Mouse (Mus musculus) layer of hippocampus, postnatal 10 days (tissue): ENCODE measurements at regions not wholly inside any gene's neighbourhood (a gene's known extent, or its start where the extent isn't known, plus 50 kb on each side); places are given as distances from the start of the nearest gene placed in this dataset.

Experiments used
- DNase-seq, 2 experiments: peaks; one replicate each; pipeline ENCODE4 v3.0.0; 2021; ENCODE audit warnings: low spot score in 2 of 2

DNA sequence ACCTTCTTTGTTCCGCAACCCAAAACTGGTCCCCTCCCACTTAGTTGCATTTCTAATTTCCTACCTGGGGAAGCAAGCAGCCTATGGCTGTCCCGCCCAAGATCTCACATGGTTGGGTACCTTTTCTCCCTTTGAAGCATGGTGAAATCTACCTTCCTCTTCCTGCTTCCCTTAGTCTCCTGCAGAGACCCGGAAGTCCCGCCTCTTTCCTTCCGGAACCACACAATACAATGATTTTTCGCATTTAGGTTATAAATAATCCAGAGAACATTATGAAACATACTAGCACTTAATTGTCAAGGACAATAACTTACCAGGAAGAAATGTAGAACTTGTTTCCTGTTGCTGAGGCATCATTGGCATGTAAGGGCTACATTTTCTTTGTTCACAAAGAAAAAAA lies 58.8 kb downstream of the 1700009N14Rik start:
- DNase-seq: no peak

DNA sequence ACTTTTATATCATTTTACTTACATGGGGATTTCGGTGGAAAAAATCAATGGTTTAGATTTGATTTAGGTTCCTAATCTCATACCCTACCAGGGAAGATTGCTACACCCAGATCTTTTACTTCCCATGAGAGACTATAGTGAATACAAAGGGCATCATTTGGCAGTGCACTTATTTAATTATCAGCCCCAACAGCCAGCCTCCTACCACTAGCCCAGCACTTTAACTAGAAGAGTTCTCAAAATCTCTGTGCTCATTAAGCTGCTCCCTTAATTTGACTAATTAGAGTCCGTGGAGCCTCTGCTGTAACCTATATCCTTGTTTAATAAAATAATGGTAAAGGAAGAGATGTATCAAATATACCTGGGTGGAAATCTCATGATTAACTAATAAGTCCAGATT lies 77.4 kb downstream of the 1700009N14Rik start:
- no peak for DNase-seq

DNA sequence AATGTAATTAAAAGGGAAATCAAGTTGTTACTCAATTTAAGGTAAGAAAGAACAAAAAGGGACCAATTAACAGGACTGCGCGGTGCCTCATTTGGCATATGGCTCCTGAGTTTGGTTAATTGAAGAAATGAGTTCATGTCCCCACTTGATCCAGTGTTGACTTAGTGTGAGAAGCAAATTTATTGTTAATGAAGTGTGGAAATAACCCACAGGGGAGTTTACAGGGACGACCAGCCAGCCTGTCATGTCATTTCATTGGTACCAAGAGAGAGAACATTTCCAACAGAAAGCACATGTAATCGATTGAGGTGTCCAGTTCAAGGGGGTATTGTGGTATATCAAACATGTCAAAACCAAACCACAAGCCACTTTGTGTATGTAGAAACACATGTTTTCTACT lies 78.6 kb downstream of the 1700009N14Rik start:
- DNase-seq: no peak

DNA sequence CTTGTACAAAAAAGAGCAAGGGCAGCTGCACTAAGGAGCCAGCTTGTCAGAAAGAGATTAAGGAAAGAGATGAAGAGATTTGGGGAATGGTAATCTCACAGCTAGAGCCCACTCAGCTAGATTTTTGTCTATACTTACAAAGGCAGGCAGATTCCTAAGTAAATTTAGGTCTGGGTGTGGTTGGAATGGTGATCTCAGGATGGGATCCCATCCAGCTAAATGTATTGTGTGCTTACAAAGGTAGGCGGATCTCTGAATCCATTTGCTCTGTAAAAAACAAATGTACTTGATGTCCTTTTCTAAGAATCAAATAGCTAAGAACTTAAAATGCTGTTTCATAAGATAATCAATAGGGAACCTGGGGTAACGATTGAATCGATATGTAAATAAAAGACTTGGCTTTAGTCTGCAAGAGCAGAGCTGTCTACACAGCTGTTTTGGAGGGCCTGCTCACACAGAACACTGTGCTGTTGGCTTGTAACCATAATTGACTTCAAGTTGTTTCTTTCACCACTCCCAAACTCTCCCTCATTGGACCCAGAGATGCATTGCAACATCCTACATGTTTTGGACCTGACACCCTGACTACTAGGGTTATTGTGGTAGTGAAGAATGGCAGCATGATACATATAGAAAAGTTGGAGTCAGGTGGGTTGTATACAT lies 106.1 kb downstream of the 1700009N14Rik start:
- DNase-seq: no peak

DNA sequence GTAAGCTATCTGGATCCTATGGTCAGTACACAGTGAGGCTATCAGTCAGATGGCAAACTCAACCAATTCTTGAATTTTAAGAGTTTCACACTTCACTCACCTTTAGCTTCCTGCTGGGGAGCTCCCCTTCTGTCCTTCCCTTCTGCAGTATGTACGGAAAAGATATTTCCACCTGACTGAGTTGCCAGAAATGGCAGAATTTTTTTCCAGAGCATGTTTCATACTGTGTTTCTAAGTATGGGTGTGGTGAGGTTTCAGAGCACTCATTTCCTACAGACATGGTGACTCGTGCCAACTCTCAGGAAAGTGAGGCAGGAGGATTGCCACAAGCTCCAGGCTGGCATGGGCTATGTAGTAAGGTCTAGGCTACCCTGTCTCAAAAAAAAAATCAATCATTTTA lies 147.3 kb downstream of the 1700009N14Rik start:
- DNase-seq: no peak

DNA sequence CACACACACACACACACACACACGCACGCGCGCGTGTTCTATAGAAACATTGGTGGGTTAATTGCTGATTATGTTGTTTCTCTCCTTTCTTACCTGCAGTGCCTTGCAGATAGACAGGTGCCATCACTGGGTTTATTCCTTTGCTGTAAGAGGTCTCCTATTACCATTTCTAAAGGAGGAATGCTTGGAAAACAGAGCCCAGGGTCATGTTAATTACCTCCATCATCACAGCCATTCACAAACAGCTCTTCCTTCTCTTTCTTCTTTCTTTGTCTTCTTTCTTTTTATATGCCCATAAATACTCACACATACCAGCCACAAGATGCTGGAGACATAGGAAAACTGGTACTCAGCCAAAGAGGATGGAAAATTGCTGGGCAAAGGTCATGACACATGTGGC lies 155.0 kb downstream of the 1700009N14Rik start:
- no peak for DNase-seq

DNA sequence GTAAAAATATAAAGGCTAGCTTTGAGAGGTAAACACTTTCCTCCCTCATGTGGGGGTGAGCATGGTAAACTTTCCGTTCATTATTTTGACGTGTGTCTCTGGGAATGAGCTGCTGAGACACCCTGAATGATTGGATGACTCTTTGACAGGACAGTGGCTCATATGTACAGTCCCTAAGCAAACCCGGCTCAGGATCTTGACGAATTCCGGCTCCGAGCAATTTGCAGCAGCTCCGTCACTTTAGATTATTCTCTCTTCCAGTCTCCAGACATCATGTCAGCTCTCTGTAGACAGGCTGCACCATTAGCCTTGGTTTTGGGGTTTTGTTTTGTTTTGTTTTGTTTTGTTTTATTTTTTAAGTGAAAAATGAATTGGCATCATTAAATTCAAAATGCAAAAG lies 194.0 kb downstream of the 1700009N14Rik start:
- DNase-seq: no peak

DNA sequence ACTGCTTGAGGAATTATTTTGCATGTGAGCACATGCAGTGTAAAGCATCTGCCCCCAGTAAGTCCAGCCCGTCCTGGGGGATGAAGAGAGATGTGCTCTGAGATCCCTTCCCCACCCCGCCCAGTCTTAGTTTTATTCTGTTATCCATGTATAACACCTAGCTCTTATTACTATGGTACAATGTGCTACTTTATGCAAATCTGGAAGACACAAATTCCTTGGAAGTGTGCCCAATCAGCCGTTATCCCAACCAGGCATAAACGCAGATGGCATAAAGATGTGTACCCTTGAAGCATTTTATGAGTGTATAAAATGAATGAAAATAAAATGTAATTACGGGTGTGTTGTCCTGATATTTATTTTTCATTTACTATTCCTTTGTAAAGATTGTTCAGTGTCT lies 194.8 kb downstream of the 1700009N14Rik start:
- DNase-seq: peak in 1 of 2 experiments; percentile 12

DNA sequence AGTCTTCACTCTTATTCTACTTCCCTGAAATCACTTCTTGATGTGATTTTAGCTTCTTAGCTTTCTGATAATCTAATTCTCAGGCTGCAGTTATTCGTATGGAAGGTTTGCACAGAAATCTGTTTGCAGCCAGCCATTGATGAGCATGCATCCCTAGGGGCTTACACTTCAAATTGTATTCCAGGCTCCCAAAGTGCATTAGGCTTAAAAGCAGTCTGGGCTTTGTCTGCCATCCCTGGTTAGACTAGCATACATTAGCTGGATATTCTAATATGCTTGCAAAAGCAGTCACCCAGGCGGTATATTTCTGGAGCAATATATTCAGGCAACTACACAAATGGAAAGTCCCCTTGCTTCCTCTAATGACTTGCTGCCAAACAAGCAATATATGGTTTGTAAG lies 210.4 kb downstream of the 1700009N14Rik start:
- DNase-seq: no peak

DNA sequence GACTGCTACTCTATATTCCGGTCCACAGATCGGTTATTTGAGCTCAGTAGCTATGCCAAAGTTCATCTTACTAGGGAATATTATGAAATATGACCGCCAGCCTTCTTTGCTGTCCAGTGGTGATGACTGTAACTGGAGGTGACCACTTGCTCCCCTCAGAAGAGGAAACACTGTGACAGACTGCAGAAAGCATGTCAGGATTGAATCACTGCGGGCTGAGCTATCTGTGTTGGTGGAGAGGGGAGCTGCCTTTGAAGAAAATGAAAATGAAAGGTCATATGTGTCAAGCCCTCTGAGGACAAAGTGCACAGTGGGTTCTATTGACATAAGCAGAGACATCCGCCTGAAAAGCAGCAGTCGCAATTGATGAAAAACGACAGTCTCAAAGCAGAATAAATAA lies 222.5 kb downstream of the 1700009N14Rik start:
- no peak for DNase-seq

DNA sequence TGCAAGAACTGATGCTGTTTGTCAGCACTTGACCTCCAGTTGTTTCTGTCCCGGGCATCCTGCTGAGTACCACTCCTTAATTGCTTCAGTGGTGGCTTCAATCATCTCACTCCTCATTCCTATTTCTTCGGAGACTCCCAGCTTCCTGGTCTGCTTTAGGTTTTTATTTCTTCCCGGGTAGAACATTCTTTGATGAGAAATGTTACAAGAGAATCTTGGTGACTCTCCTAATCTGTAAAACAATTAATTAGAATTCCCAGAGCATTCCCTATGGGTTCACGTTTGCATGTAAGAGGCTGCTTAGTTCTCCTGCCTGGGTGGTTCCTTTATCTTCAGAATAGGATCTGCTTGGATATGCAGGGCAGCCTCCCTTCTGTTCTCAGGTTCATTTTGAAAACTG lies 245.1 kb downstream of the 1700009N14Rik start:
- no peak for DNase-seq

DNA sequence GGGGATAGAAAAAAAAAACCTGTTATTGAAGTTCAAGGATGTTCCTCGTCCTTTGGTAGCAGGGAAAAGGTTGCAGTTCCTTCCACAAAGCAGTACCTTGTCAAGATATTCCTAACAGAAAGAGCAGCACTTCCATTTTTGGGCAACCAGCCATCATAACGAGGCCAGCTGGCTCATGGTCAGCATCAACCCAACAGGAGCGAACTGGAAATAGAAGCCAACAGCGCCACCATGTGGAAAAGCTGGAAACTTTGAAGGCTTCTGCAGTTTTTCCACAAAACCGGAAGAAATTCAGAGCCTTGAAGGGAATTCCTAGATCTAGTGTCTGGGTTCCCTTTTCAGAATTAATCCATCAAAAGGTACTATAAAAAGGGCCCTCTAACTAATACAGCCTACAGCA lies 247.5 kb downstream of the 1700009N14Rik start:
- peak; percentile 91 to 94 for DNase-seq

DNA sequence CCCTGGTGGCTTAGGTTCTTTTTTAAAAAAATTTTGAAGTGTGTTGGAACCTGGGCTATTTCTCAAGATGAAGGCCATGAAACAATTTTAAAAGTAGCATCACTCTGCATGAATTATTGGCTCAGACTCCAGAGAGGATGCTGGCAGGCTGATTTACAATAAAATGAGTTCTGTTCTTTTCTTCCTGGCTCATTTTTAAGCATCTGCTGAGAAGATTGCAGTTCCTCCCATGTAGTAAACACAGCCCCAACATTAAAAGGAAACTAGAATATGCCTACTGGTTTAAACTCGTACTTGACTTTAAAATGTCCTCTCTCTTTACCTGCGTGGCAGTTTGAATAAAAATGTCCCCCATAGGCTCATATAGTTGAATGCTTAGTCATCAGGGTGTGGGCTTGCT lies 249.3 kb downstream of the 1700009N14Rik start:
- no peak for DNase-seq

DNA sequence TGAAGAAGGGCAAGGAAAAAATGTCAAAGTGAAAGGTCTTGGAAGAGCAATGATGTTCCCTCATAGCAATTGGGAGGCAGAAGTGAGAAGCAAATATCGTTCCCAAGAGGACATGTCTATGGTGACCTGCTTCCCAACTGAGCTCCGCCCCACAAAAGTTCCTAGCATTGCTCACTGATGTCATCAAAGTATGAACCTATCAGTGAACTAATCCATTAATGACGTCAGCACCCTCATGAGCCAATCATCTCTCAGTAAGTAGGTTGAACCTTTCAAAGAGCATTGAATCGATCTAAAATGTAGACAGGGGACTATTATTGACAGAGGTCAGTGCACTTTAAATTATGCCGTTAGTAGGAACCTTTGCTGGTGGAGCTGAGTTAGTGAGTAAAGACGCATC lies 267.4 kb downstream of the 1700009N14Rik start:
- no peak for DNase-seq

DNA sequence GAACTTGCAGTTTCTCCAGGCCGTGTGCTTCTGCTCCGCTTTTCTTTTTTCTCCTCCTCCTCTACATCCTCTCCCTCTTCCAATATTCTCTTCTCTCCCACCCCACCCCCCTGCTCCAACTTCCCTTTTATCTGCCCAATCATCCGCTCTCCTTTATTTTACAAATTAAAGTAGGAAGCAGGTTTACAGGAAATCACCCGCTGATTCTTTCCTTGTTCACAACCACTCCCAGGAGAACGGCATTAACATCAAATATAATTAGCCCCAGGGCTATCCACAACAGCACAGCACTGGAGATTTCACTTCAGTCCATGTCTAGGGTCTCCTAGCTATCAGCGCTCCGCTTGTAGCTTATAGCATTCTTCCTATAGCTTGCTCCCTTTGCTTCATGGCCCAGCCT lies 268.6 kb downstream of the 1700009N14Rik start:
- DNase-seq: no peak

DNA sequence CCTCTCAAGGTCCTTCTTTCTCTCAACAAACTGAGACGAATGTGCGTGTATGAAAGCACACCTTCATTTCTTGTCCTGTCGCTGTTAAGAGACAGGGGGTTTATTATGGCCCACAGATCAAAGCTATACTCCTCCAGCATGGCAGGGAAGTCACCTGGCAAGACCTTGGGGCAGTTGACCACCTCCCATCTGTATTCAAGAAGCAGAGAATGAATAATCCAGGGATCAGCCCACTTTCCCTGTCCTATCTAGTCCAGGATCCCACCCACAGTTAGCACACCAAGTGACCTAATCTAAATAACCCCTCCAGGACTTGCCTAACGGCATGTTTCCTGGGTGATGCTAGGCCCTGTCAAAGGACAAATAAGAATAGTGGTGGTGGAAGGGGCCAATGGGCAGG lies 269.9 kb downstream of the 1700009N14Rik start:
- no peak for DNase-seq

DNA sequence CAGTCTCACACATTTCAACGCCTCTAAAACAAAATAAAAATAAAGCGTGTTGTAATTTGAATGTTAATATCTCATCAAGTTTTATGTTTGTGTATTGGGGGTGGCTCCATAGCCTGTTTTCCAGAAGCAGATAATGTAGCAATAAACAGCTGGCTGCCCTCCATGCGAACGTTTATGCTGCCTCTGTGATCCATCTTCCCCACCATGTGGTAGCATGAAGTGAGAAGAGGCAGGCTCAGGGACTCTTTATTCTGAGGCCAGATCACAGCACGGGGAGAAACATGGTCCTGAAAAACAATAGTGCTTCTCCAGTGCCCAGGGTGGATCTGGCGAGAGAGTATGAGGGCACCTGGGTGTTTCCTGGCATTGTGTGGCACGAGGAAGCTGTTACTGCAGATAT lies 271.4 kb downstream of the 1700009N14Rik start:
- no peak for DNase-seq

DNA sequence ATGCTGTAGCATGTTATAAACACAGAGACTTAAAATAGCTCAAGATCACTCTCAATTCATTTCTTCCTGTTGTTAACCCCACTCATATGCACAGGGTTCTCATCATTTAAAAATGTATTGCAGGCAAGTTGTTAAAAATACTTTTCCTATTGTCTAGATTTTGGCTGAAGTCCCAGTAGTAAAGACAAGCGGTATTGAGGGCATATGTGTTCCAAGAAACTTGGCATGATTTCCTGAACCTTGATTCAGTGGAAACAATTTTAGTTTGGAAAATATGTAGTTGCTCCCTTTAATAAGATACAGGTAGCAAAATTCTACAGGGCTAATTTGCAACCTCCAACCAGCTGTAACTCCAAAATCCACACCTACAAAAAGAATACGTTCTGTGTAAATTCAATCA lies 315.5 kb downstream of the 1700009N14Rik start:
- DNase-seq: no peak

DNA sequence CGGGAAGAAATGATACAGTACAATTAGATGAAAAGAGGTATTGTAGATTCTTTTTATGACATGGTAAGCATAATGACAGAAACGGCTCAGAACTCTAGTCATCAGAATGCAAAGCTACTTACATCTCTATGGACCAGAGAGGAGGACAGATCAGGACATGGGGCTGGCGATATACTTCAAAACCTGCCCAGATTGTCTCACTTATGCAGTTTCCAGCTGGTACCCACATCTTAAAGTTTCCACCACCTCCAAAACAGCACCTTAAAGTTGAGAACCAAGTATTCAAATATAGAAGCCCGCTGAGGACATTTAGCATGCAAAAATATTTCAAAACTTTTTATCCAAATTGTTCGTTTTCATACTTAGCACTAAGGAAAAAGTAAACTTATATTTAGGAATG lies 341.0 kb downstream of the 1700009N14Rik start:
- no peak for DNase-seq

DNA sequence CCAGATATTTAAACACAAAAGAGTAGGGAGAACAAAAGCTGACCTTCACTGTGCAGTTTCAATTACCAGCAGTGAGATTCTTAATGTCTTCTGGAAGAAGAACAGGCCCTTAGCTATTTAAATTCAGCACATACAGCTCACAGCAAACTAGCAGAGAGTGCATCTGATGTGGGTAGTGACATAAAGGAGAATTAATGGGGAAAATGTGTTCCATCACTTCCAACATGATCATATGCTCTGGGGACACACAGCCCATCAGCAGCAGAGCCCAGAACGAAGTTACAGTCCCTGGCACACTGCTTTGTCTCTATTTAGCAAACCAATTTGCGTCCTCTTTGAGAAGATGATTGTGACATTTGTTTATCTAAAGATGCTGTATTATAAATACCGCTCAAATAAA lies 332.9 kb upstream of the Aco1 start:
- no peak for DNase-seq

DNA sequence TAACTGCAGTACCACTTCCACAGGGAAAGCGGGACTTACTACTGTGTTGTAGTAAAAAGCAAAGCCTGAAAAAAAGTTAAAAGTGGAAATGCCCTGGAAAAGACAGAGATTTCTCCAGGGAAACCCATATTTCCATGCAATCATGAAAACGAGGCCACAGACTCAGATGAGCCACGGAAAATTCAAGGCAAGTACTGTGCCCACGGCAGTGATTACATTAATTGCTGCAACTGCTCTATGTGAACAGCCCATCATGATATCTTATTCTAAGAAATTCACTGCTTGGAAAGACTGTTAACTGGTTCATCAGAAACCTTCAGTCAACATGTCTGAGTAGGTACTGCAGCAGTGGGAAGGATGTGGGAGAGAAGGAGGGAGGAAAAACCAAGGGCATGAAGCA lies 330.1 kb upstream of the Aco1 start:
- DNase-seq: no peak

DNA sequence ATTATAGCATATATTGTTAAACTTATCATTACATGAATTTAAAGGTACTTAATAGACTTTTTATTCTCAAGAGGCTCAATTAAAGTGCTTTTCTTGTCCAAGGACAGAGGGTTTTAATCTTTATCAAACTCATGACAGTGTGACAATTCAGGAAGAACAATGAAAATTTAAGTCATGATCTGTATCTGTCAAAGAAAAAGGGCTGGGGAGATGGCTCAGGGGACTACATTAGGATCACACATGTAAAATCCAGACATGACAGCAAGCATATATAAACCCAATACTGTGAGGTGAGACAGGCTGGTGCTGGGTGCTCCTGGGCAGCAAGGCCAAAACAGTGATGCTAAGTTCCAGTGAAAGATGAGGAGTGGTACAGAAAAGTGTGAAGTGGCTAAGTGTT lies 327.3 kb upstream of the Aco1 start:
- no peak for DNase-seq

DNA sequence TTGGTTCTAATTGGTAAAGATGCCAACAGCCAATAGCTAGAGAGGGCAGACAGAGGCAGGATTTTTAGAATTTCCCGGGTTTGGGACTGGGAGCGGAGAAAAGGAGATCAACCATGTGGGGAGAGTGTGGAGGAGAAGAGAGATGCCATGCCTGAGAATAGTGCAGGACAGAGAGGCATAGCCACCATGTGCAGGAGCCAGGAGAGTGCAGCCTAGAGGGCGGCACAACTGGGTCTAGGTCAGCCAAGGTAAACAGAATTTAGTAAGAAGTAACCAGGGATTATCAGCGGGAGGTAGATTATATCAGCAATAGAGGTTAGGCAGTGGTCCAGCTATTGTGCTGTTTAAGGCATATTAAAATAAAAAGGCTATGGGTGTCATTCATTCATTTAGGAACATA lies 325.2 kb upstream of the Aco1 start:
- no peak for DNase-seq

DNA sequence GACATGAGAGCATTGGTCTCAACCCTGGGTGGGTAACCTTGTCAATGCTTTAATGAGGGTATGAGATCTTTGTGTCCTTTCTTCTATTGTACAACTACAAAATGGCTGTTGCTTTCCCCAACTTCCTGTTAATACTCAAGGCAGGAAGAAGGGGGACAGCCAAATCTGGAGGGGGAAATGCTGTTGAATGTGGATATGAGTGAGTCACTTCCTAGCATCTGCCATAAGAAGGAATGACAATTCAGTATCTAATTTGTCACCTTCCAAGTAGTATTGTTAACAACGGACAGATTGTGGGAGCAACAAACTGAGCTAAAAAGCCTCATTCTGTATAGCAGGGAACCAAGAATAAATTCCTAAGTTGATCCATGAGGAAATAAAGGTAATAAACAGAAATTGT lies 309.2 kb upstream of the Aco1 start:
- DNase-seq: no peak
